Mouse (Mus musculus) embryonic facial prominence, embryonic 15.5 days (tissue): ENCODE data around the gene Fbxo9. TPM values are rescaled to one million over a fixed set of nuclear protein-coding genes. Genes with fewer than 3 reads are reported as not detected.
"Not testable (repeated sequence)": the region's sequence is repeated elsewhere in the genome, so short reads cannot be mapped to it uniquely, and the experiment has no call there.

Experiments
- ATAC-seq: fragments of 200-750 bp; cut with Nextera tagmentation; 2 replicates; pipeline ENCODE4 v1.8.0; 2017; ENCODE audit warnings: low read depth, moderate TSS enrichment; ENCODE audit not compliant: insufficient number of reproducible peaks, low FRiP score, low TSS enrichment
- H3K27ac ChIP-seq: fragments of 300-500 bp; sonication (generic); replicated peaks from 2 replicates; pipeline ENCODE4 v1.5.1; 2015; ENCODE audit warnings: mild to moderate bottlenecking, inconsistent platforms
- H3K27me3 ChIP-seq: fragments of 300-500 bp; sonication (generic); 2 replicates; pipeline ENCODE4 v1.6.1; 2015; ENCODE audit warnings: inconsistent platforms
- H3K36me3 ChIP-seq: fragments of 300-500 bp; sonication (generic); 2 replicates; pipeline ENCODE4 v1.6.1; 2015; ENCODE audit warnings: mild to moderate bottlenecking, inconsistent platforms
- H3K4me1 ChIP-seq: fragments of 300-500 bp; sonication (generic); 2 replicates; pipeline ENCODE4 v1.6.1; 2015; ENCODE audit warnings: inconsistent platforms
- H3K4me2 ChIP-seq: fragments of 300-500 bp; sonication (generic); replicated peaks from 2 replicates; pipeline ENCODE4 v1.6.1; 2015; ENCODE audit warnings: mild to moderate bottlenecking, inconsistent platforms
- H3K4me3 ChIP-seq: fragments of 300-500 bp; sonication (generic); replicated peaks from 2 replicates; pipeline ENCODE4 v1.5.1; 2015; ENCODE audit warnings: mild to moderate bottlenecking, inconsistent platforms
- H3K9ac ChIP-seq: fragments of 300-500 bp; sonication (generic); 2 replicates; pipeline ENCODE4 v1.6.1; 2015; ENCODE audit warnings: inconsistent platforms
- H3K9me3 ChIP-seq: fragments of 300-500 bp; sonication (generic); replicated peaks from 2 replicates; pipeline ENCODE4 v1.6.1; 2016; ENCODE audit warnings: inconsistent platforms
- WGBS: fragments of 180-500 bp; shearing (Covaris S2); methylation state at CpG from one replicate; pipeline ENCODE4 v1.1.7; 2015; 5-methylcytosine and 5-hydroxymethylcytosine counted together
- polyA plus RNA-seq: library from polyadenylated mRNA; unstranded; fragments of >200 nt; fragmentation: Nextera tagmentation; extraction: Ambion mirVana; gene quantifications from 2 replicates; pipeline ENCODE4 v1.2.1, GENCODE M21; 2015

The Fbxo9 gene
- polyA plus RNA-seq: 41.2 and 45.9 TPM in 2 replicates

GRCm38 (mm10) chr9:78108796-78109239 is at the start of gene Fbxo9, which contains the start of gene Ick:
TSS of gene Fbxo9 (minus strand) at chr9:78109065.
TSS of gene Ick (plus strand) at chr9:78109192.
- H3K9ac ChIP-seq: peak within 1 kb of the TSS; percentile 96
- peaks cover 31% of the 10 kb centered on the region for H3K4me1 ChIP-seq
- H3K4me2 ChIP-seq: peak within 1 kb of the TSS; percentile 84
- ATAC-seq: peak; percentile 94
- peaks cover 11% of the 10 kb centered on the region; the same call in 1 of the 2 replicates for H3K36me3 ChIP-seq
- peak within 1 kb of the TSS; percentile 95 for H3K27ac ChIP-seq
- under 1% methylated on average over 20 of the region's 20 CpGs for WGBS
- no peaks in the 10 kb centered on the region for H3K9me3 ChIP-seq
- H3K4me3 ChIP-seq: peak within 1 kb of the TSS; percentile 92
- H3K27me3 ChIP-seq: no peaks in the 10 kb centered on the region

DNA sequence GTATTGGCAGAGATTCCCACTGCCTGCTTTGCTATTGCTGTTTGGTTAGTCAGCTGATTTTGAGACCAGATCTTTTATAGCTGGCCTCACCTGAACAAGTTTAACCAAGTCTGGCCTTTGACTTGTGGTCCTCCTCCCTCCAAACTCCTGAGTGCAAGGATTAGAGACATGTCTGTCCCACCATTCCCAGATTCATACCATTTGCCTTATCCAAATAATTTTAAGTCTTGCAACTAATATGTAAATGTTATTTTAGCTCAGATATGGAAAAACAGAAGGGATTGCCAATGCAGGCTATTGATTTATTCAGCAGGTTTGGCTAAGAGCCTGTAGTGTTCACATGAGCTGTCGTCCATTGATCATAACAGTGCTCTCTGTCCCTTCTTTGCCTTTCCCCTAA is 48.4 kb upstream of the Fbxo9 start:
- Histone ChIP-seq H3K27me3 (no peaks in the 10 kb centered on the region), H3K4me3 (no peak overlapping the region), H3K9me3 (no peaks in the 10 kb centered on the region), H3K9ac (no peak overlapping the region), H3K27ac (no peak overlapping the region), H3K4me2 (no peak overlapping the region), H3K36me3 (peaks cover 76% of the 10 kb centered on the region), H3K4me1 (no peaks in the 10 kb centered on the region)
- 92% methylated on average over 1 of the region's 1 CpGs for WGBS
- ATAC-seq: no peak

DNA sequence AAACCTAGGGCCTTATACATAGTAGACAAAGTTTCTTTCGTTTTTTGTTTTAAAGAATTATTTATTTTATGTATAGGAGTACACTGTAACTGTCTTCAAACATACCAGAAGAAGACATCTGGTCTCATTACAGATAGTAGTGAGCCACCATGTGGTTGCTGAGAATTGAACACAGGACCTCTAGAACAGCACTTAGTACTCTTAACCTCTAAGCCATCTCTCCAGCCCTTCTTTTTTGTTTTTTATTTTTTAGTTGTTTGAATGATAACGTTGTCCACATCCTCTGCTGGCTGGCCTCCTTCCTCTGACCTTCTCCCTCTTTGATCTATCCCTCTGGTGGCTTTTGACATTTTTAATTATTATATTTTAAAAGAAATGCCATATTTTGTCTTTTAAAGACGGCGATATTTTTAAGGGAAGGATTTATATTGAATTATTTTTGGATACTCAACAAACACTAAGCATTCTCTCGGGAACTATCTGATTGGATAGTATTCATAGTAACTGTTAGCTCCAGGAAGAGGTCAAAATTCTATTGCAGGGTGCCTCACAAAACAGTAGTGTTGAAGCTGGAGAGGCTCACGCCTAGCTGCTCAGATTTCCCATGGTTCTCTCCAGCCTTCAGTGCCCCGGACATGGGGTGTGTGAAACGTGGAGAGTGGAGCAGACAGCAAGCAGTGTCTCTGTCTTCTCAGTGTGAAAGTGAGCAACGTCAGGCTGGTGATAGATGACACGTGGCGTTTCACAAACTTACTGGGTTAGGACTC is 45.5 kb upstream of the Fbxo9 start:
- Histone ChIP-seq H3K4me1 (no peaks in the 10 kb centered on the region), H3K27ac (no peak overlapping the region), H3K4me3 (no peak overlapping the region), H3K9me3 (no peaks in the 10 kb centered on the region), H3K9ac (no peak overlapping the region), H3K27me3 (no peaks in the 10 kb centered on the region), H3K36me3 (peaks cover 59% of the 10 kb centered on the region), H3K4me2 (no peak overlapping the region)
- WGBS: 83% methylated on average over 11 of the region's 11 CpGs
- ATAC-seq: no peak

- not testable (repeated sequence) for H3K4me1 ChIP-seq, H3K4me3 ChIP-seq, H3K9ac ChIP-seq, H3K27me3 ChIP-seq, H3K9me3 ChIP-seq, H3K27ac ChIP-seq, H3K4me2 ChIP-seq, ATAC-seq
- 91% methylated on average over 2 of the region's 2 CpGs for WGBS
- H3K36me3 ChIP-seq: peaks cover 33% of the 10 kb centered on the region
These were observed 40.9 kb upstream of the Fbxo9 start for GRCm38 (mm10) chr9:78149770-78150169.

GRCm38 (mm10) chr9:78148149-78148548 is 39.3 kb upstream of the Fbxo9 start:
- H3K9ac ChIP-seq: no peak overlapping the region
- H3K4me3 ChIP-seq: no peak overlapping the region
- H3K27ac ChIP-seq: no peak overlapping the region
- WGBS: 78% methylated on average over 6 of the region's 6 CpGs
- H3K27me3 ChIP-seq: no peaks in the 10 kb centered on the region
- no peaks in the 10 kb centered on the region for H3K4me1 ChIP-seq
- no peak for ATAC-seq
- no peaks in the 10 kb centered on the region for H3K9me3 ChIP-seq
- peaks cover 37% of the 10 kb centered on the region for H3K36me3 ChIP-seq
- no peak overlapping the region for H3K4me2 ChIP-seq

DNA sequence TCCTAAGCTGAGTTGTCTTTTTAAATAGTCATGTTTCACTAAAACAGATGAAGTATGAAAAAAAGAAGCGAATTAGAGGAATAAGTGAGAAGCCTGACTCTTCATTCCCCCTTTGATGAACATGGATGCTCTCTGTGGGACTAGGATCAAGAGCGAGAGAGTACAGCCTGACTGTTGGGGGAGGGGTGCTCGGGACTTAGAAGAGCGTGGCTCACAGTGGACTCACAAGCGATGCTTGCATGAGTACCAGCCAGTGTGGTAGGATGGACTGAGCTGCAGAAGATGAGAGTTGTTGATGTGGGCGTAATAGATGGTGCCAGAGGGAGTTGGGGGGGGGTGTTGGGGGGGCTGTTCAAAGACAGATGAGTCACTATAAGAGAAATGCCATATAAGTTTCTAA is 37.8 kb upstream of the Fbxo9 start:
- H3K4me1 ChIP-seq: no peaks in the 10 kb centered on the region
- H3K4me3 ChIP-seq: no peak overlapping the region
- no peaks in the 10 kb centered on the region for H3K27me3 ChIP-seq
- 0 out of 2 replicates have a peak, but pooled peaks cover 4% of the 10 kb centered on the region for H3K9me3 ChIP-seq
- no peak for ATAC-seq
- H3K4me2 ChIP-seq: no peak overlapping the region
- no peak overlapping the region for H3K27ac ChIP-seq
- H3K9ac ChIP-seq: no peak overlapping the region
- 76% methylated on average over 6 of the region's 6 CpGs for WGBS
- peaks cover 52% of the 10 kb centered on the region for H3K36me3 ChIP-seq

DNA sequence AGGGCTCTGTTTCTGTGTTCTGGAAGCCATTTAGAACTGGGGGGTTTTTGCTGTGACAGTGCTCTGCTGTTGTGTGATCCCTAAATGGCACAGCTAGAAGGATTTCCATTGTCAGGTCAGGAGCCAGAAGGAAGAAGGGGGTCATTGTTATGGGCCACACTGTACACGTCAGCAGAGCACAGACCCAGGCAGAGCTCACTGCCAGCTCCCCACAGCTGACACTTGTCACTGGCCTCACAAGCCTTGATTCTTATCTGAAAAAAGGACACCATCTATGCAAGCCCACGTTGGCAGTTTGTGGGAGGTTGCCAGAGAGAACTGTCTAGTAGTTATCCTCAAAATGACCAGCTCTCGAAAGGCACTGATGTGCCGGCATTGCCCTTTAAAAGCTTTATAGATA is 37.2 kb upstream of the Fbxo9 start:
- no peaks in the 10 kb centered on the region for H3K4me1 ChIP-seq
- no peak overlapping the region for H3K4me2 ChIP-seq
- WGBS: 65% methylated on average over 4 of the region's 4 CpGs
- 0 out of 2 replicates have a peak, but pooled peaks cover 4% of the 10 kb centered on the region for H3K9me3 ChIP-seq
- H3K36me3 ChIP-seq: peaks cover 52% of the 10 kb centered on the region
- no peaks in the 10 kb centered on the region for H3K27me3 ChIP-seq
- no peak overlapping the region for H3K27ac ChIP-seq
- H3K9ac ChIP-seq: no peak overlapping the region
- H3K4me3 ChIP-seq: no peak overlapping the region
- ATAC-seq: no peak

DNA sequence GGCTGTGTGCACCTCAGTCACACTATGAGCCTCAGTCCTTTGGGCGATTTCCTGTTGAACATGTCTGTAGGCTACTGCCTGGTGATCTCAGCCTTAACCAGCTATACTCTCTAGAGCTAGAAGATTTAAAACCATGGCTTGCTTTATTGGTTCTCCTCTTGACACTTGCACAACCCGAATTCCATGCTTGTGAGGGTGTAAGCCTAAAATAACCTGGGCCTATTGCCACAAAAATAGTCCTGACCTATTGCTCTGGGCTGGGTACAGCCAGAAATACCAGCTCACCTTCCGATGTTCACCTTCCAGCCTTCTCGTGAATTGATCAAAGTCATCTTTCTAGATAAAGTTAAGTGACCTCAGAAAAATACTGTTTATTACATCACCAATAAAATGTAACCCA is 30.6 kb upstream of the Fbxo9 start:
- Histone ChIP-seq H3K27me3 (no peaks in the 10 kb centered on the region), H3K27ac (no peak overlapping the region), H3K9ac (no peak overlapping the region), H3K36me3 (peaks cover 44% of the 10 kb centered on the region), H3K9me3 (0 out of 2 replicates have a peak, but pooled peaks cover 4% of the 10 kb centered on the region), H3K4me1 (no peaks in the 10 kb centered on the region), H3K4me2 (no peak overlapping the region), H3K4me3 (no peak overlapping the region)
- no peak for ATAC-seq
- 87% methylated on average over 4 of the region's 4 CpGs for WGBS

GRCm38 (mm10) chr9:78138044-78138676 is 29.3 kb upstream of the Fbxo9 start:
- H3K27me3 ChIP-seq: no peaks in the 10 kb centered on the region
- peaks cover 46% of the 10 kb centered on the region for H3K36me3 ChIP-seq
- no peak overlapping the region for H3K4me2 ChIP-seq
- H3K9ac ChIP-seq: no peak overlapping the region
- 77% methylated on average over 9 of the region's 9 CpGs for WGBS
- H3K27ac ChIP-seq: no peak overlapping the region
- ATAC-seq: no peak
- H3K9me3 ChIP-seq: 0 out of 2 replicates have a peak, but pooled peaks cover 4% of the 10 kb centered on the region
- H3K4me1 ChIP-seq: no peaks in the 10 kb centered on the region
- H3K4me3 ChIP-seq: no peak overlapping the region

GRCm38 (mm10) chr9:78135658-78136057 is 26.8 kb upstream of the Fbxo9 start:
- no peak overlapping the region for H3K4me3 ChIP-seq
- no peaks in the 10 kb centered on the region for H3K4me1 ChIP-seq
- no peak for ATAC-seq
- 85% methylated on average over 7 of the region's 7 CpGs for WGBS
- H3K36me3 ChIP-seq: peaks cover 43% of the 10 kb centered on the region
- no peaks in the 10 kb centered on the region for H3K27me3 ChIP-seq
- no peak overlapping the region for H3K9ac ChIP-seq
- H3K27ac ChIP-seq: no peak overlapping the region
- no peaks in the 10 kb centered on the region for H3K9me3 ChIP-seq
- no peak overlapping the region for H3K4me2 ChIP-seq

DNA sequence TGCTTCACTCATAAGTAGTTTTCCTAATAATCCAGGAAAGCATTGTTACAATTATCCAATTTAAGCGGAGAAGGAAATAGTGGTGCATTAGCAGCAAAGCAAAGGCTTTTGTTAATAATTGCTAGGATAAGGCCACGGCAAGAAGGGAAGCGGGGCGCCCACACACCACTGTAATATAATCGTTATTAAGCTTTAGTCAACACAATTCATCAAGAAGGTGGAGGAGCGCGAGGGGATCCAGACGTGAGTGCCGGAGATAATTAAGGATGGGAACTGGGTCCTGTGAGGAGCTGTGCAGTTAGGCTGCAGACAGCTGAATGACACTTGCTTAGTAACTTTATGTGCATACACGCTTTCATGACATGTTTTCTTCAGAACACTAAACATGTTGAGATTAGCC is 17.8 kb upstream of the Fbxo9 start:
- no peak overlapping the region for H3K27ac ChIP-seq
- no peak for ATAC-seq
- no peak overlapping the region for H3K9ac ChIP-seq
- 67% methylated on average over 10 of the region's 10 CpGs for WGBS
- H3K36me3 ChIP-seq: peaks cover 7% of the 10 kb centered on the region; the same call in 1 of the 2 replicates
- no peak overlapping the region for H3K4me3 ChIP-seq
- no peaks in the 10 kb centered on the region for H3K4me1 ChIP-seq
- H3K9me3 ChIP-seq: no peaks in the 10 kb centered on the region
- no peaks in the 10 kb centered on the region for H3K27me3 ChIP-seq
- H3K4me2 ChIP-seq: no peak overlapping the region
